Mouse (Mus musculus) induced T-regulatory cell, adult 2 months (primary cell): Measurements from ENCODE around the gene Fam71d.

Source experiments
- DNase-seq: peaks from one replicate; pipeline ENCODE4 v3.0.0-alpha.2; 2012; ENCODE audit warnings: low read depth

The Fam71d gene

DNA sequence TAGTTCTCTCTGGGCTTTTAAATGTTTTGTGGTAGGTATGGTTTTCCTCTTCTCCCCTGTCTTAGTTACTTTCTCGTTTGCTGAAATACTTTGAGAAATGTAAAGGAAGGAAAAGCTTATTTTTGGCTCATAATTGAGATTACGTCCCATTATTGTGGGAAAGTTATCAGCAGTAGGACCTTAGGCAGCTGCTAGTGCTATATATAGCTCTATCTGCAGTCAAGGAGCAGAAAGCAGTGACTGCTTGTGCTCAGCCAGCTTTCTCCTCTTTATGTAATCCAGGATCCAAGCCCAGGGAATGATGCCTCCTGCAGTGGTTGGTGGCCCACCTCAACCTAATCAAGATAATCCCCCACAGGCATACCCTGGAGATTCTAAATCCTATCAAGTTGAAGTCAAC is 81.9 kb downstream of the Fam71d start:
- DNase-seq, result no peak

DNA sequence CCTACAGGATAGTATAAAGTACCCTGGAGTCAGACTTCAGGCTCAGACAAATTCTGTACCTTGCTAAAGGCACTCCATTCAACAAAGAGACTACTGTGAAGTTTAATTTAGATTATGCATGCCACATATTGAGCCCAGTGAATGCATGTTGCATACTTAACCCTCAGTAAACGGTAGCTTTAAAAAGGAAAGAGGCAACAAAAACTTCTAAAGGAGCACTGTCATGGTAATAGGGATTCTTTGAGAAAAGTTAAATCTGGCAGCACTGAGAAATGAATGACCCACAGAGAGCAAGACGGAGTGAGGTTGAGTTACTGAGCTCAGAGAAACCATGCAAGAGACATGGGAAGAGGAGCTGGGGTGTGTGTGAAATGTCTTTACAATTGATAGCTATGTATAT is 86.6 kb downstream of the Fam71d start:
- DNase-seq, result no peak

DNA sequence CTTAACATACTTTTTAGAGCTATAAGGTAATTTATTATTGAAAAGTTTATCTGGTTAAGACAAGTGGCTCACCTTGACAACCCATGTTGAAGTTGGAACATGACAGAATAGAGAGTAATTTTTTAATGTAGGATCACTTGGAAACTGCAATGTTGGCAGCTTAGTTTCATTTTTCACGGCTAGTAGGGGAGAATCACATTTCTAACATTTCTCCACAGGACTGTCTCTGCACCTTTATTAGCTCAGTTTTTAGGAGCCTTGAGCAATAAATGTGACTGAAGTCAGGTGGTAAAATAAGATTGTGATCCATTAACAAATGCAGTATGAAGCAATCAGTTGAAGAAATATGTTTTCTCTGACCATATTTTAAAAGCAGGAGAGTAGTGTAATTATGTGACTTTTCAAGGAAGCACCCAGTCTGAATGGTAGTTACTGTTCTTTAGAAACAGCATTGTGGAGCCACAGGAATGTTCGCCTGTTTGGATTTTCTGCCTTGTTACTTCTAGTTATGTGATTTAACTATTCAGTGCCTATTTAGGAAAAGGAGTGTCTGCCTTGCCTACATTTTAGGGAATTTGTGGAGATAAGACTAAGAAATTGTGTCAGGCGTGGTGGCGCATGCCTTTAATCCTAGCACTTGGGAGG is 87.2 kb downstream of the Fam71d start:
- DNase-seq, result no peak
